Mouse (Mus musculus): ENCODE measurements around the gene Rbm47. TPM values are rescaled to one million over a fixed set of nuclear protein-coding genes. Genes with fewer than 3 reads are reported as not detected.
"Not testable (repeated sequence)": the region's sequence is repeated elsewhere in the genome, so short reads cannot be mapped to it uniquely, and the experiment has no call there.

The Rbm47 gene
- total RNA-seq, 2 experiments from 2014 or later = 2.7 to 6.7 TPM

DNA sequence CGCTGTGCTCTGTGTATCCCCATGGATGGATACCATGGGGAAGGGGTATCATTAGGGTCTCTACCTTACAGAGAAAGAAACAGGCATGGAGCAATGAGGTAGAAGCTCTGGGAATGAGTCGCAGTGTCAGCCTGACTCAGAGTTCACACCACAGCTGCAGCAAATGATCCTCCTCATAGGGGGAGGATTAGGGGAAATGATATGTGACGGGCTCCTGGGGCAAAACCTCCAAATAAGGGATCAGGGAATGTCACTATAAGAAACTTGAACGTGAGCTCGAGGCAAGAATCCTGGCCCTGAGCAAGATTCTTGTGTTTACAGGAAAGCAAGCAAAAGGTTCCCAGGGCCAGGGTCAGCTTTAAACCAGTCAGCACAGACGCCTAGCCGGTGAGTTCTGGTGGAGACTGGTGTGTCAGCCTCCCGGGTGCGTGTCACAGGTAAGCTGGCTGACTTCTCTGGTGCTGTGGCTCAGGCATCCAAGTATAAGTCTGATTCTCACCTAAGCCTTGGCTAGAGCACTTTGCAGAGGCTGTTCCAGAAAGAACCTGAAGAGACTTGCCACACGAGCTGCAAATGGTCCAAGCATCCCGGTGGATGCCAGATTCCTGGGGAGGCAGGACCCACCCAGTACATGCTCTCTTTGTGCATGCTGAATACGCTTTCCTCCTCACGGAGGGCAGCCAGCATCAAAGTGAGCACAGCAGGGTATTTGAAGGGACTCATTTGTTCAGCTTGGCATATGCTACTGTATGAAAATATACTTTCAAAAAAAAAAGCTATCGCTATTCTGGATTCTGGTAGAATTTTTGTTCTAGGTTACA lies 138.3 kb downstream of the Rbm47 start:
- no peak for DNase-seq (ENCODE audit: low spot score in 2 of 2)

DNA sequence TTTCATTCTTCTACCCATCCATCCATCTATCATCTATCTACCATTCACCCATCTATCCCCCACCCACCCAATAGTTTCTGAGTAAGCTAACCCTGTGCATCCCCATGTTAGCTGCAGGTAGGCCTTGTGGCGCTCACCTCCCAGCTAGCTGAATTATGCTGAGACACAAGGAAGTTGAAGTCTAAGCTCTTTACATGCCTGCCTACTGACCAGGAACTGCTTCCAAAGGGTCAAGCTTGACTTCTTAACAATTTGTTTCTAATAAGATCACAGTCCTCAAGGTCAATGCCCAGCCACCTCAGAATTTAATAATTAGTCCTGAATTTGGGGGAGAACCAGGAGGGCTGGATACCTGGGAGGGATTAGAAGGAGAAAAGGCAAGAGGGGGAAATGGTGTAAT lies 140.1 kb downstream of the Rbm47 start:
- DNase-seq (ENCODE audit: low spot score in 2 of 2) = no peak

GRCm38 (mm10) chr5:66031699-66032098 lies 141.2 kb downstream of the Rbm47 start:
- DNase-seq (ENCODE audit: low spot score in 2 of 2) = no peak

GRCm38 (mm10) chr5:66028232-66028631 lies 144.7 kb downstream of the Rbm47 start:
- no peak for DNase-seq (ENCODE audit: low spot score in 2 of 2)

DNA sequence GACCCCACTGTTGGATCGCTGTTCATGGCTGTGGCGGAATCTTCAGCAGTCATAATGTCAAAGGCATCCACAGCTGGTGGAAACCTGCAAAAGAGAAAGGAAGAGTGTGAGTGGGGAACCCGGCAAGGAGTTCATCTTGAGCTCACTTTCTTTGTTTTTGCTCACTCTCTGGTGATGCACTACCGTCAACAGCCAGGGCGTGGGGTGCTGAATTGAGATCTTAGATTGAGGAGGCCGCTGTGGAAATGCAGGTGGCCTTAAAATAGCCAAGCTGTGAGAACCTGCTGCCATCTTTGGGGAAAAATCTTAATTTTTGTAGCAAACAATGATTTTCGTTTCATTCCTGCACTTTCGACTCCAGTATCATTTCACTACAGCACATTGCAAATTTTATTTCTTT lies 145.7 kb downstream of the Rbm47 start:
- DNase-seq (ENCODE audit: low spot score in 2 of 2) = no peak

DNA sequence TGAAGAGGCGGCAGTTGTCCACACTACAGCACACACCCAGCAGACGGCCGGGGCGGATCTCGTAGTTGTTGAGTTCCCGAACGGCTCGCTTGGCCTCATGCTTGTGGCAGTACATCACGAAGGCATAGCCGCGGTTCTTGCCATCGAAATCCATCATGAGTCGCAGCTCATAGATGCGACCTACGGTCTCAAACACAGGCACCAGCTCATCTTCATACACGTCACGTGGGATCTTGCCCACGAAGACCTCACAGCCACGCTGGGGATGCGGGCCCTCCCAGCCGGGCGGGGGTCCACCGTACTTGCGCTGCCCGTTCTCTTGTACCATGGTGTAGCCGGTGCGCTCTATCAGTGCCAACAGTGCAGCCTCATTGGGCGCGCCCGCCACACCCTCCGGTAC lies 146.1 kb downstream of the Rbm47 start:
- no peak for DNase-seq (ENCODE audit: low spot score in 2 of 2)

- no peak for DNase-seq (ENCODE audit: low spot score in 2 of 2)
Observed at GRCm38 (mm10) chr5:66015449-66015961, 157.4 kb downstream of the Rbm47 start.

- DNase-seq (ENCODE audit: low spot score in 2 of 2) = no peak
Observed at GRCm38 (mm10) chr5:66014437-66014836, 158.5 kb downstream of the Rbm47 start.

DNA sequence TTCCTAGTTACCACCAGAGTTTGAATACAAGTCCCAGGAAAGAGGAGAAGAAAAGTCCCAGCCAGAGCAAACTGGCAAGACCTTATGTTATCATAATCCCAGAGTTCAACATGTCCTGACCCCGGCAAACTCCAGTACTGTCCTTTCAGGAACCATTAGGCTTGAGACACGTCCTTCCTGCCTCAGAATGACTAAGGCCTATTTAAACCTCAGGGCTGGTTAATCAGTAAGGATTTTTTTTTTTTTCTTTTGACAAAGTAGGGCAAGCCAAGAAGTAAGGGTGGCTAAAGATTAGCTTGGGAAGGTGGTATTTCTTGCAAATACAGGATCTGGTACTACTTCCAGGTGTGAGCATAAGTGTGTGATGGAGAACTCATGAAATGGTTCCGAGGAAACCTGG lies 158.9 kb downstream of the Rbm47 start:
- no peak for DNase-seq (ENCODE audit: low spot score in 2 of 2)

DNA sequence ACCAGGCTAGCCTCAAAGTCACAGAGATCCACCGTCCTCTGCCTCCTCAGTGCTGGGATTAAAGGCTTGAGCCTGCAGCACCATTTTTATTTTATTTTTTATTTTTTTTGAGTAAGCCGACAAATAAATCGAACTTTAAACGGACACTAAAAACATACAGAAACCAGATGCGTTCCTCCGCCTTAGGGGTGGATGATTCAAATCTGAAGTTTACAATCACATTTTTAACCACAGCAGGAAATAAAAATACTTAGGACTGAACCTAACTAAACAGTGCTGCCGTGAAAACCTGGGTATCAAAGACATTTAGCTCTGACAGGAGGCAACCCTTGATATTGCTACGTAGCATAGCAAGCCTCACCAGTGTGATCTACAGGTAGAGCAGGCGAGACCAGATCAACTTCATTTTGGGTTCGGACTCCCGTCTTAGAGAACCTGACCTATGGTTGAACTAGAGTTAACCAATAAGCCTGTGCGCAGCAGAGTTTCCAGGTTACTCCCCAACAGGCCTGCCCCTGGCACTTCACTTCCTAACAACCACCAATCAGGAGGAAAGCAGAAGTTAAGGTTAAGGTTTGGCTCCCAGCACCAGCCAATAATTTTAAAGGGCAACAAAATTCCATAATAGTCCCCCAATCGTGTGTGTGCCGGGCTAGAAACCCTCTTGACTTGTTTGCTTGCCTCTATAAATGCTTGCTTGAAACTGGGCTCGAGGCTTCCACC lies 164.5 kb downstream of the Rbm47 start:
- no peak for DNase-seq (ENCODE audit: low spot score in 2 of 2)

GRCm38 (mm10) chr5:66005041-66005678 lies 167.8 kb downstream of the Rbm47 start:
- no peak for DNase-seq (ENCODE audit: low spot score in 2 of 2)

DNA sequence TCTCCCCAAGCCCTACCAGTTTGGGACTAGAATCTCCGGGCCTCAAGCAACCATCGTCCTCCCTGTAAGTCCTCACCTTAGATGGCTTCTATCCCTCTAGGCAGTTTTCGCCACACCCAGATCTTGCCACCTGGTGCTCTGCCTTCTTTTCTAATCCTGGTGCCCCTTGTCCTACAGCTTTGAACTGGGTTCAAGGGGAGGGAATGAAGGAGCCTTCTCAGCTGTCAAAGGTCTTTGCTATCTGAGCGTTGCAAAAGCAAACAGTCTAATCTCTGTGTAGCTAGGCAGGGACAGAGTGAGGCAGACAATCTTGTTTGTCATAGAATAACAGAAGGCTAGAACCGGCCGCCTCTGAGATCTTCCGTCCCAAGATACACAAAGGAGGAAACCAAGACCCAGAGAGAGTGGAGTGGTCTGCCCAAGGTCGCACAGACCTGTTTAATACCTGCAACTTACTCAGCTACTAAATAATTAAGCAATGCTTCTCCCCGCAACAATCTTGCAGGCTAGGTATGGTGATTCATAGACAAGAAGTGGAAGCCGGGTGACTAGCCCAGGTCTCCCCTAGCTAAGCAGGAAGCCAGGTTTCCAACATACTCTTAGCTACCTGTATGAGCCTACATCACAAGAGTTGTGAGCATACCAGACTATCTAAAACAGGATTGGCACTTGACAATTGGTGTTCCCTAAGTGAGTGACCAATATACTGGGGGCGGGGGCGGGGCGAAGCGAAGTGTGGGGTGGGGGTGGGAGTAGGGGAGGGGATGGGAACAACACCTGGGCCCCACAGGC lies 168.6 kb downstream of the Rbm47 start, which contains the start of gene 9130230L23Rik:
TSS of gene 9130230L23Rik (minus strand) at position 152 of the 792 bp plus-strand sequence.
- no peak for DNase-seq (ENCODE audit: low spot score in 2 of 2)

- no peak for DNase-seq (ENCODE audit: low spot score in 2 of 2)
Observed at GRCm38 (mm10) chr5:66001232-66001631, 171.7 kb downstream of the Rbm47 start.

DNA sequence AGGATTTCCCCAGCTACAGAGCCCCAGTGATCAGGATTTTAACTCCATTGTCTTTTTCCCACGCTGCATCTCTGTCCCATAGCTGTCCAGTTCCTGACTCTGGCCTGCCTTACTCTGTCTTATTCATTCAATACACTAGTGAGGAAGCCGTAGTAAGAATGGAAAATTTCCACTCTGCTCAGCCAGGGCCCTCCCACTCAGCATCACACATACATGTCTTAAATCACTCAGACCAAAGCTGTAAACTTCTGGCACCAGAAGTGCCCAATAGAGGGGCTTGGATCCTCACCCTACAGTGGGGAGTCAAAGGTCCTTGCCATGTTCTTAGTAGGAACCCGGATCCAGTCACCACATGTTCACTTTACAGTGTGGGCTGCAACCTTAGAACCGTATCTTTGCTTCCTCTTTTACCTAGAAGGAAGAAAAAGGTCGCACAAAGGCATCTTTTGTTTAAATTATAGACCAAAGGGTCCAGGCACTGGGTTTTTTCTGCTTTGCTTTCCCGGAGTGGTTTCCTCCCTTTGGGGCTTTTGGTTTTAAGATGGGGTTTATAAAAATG lies 172.3 kb downstream of the Rbm47 start:
- DNase-seq (ENCODE audit: low spot score in 2 of 2) = no peak

GRCm38 (mm10) chr5:66000074-66000473 lies 172.8 kb downstream of the Rbm47 start:
- no peak for DNase-seq (ENCODE audit: low spot score in 2 of 2)

GRCm38 (mm10) chr5:65999106-65999505 lies 173.8 kb downstream of the Rbm47 start:
- no peak for DNase-seq (ENCODE audit: low spot score in 2 of 2)

DNA sequence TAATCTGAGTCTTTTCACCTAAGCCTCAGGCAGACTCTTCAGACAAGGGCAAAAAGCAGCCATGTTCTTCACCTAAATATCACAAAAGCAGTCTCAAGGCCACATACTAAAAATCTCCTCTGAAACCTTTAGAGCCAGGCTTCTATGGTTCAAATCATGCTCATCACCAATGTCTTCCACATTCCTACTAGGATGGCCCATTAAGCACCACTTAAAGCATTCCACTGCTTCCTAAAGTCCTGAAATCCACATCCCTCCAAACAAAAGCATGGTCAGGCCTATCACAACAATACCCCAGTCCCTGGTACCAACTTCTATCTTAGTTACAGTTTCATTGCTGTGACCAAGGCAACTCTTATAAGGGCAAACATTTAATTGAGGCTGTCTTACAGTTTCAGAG lies 175.1 kb downstream of the Rbm47 start:
- no peak for DNase-seq (ENCODE audit: low spot score in 2 of 2)

- no peak for DNase-seq (ENCODE audit: low spot score in 2 of 2)
Observed at GRCm38 (mm10) chr5:65994643-65995042, 178.3 kb downstream of the Rbm47 start.

- DNase-seq (ENCODE audit: low spot score in 2 of 2) = no peak
Observed at GRCm38 (mm10) chr5:65991191-65991590, 181.7 kb downstream of the Rbm47 start.

GRCm38 (mm10) chr5:65987004-65987403 lies 185.9 kb downstream of the Rbm47 start:
- DNase-seq (ENCODE audit: low spot score in 2 of 2) = not testable (repeated sequence)

- DNase-seq (ENCODE audit: low spot score in 2 of 2) = no peak
Observed at GRCm38 (mm10) chr5:65986426-65986825, 186.5 kb downstream of the Rbm47 start.

All from gastrocnemius, postnatal 4 days (tissue).